Mouse (Mus musculus) cerebellum, adult (tissue): ENCODE data around the gene Col20a1.

Experiments
- ATAC-seq: cut with Nextera tagmentation; 2 replicates; pipeline ENCODE4 v1.9.2; 2017; ENCODE audit warnings: mild to moderate bottlenecking, moderate library complexity, mixed read lengths; ENCODE audit not compliant: insufficient number of reproducible peaks, low FRiP score, low TSS enrichment

Col20a1 gene

GRCm38 (mm10) chr2:180986449-180986848, at the start of gene Col20a1:
Col20a1 (plus strand) TSS chr2:180986535.
- no peak for ATAC-seq

GRCm38 (mm10) chr2:180940187-180940586, 46.1 kb upstream of the Col20a1 start:
- ATAC-seq, result no peak

GRCm38 (mm10) chr2:180941869-180942268, 44.5 kb upstream of the Col20a1 start:
- no peak for ATAC-seq

GRCm38 (mm10) chr2:180949947-180950346, 36.4 kb upstream of the Col20a1 start:
- ATAC-seq, result no peak

- no peak for ATAC-seq
Observed at GRCm38 (mm10) chr2:180952731-180953171, 33.6 kb upstream of the Col20a1 start.

- no peak for ATAC-seq
Observed at GRCm38 (mm10) chr2:180953638-180954037, 32.7 kb upstream of the Col20a1 start.

- ATAC-seq, result peak; percentile 73; the same call in 1 of the 2 replicates
Observed at GRCm38 (mm10) chr2:180954061-180955047, 32.0 kb upstream of the Col20a1 start, which contains the start of gene Nkain4. Nkain4 (minus strand) TSS chr2:180954699.

GRCm38 (mm10) chr2:180959605-180960004, 26.7 kb upstream of the Col20a1 start:
- ATAC-seq, result no peak

GRCm38 (mm10) chr2:180960187-180960586, 26.1 kb upstream of the Col20a1 start:
- ATAC-seq, result no peak

- ATAC-seq, result no peak
Observed at GRCm38 (mm10) chr2:180962616-180963308, 23.6 kb upstream of the Col20a1 start.

- ATAC-seq, result 0 out of 2 replicates have a peak, but pooled peaks have one; percentile 51
Observed at GRCm38 (mm10) chr2:180963956-180964355, 22.4 kb upstream of the Col20a1 start.

GRCm38 (mm10) chr2:180966092-180966882, 20.0 kb upstream of the Col20a1 start:
- ATAC-seq, result no peak

GRCm38 (mm10) chr2:180967010-180967763, 19.1 kb upstream of the Col20a1 start, which contains the start of gene Arfgap1:
Arfgap1 (plus strand) TSS chr2:180967225.
- ATAC-seq, result peak; percentile 88

GRCm38 (mm10) chr2:180981133-180981532, 5.2 kb upstream of the Col20a1 start:
- no peak for ATAC-seq

GRCm38 (mm10) chr2:180985635-180986034, 700 bp upstream of the Col20a1 start:
- ATAC-seq, result no peak

GRCm38 (mm10) chr2:180987001-180987400, 666 bp downstream of the Col20a1 start:
- no peak for ATAC-seq

- no peak for ATAC-seq
Observed at GRCm38 (mm10) chr2:180987432-180988030, 1.2 kb downstream of the Col20a1 start.

GRCm38 (mm10) chr2:180988347-180988913, 2.1 kb downstream of the Col20a1 start:
- no peak for ATAC-seq

- ATAC-seq, result no peak
Observed at GRCm38 (mm10) chr2:180988948-180989347, 2.6 kb downstream of the Col20a1 start.
